Mouse (Mus musculus) C2C12 (cell line): ENCODE data around the gene 2900026A02Rik.

ENCODE experiments used
- CEBPB ChIP-seq: IDR thresholded peaks from one replicate; pipeline ENCODE4 v1.6.1; 2011; ENCODE audit warnings: low read depth, mild to moderate bottlenecking, control low read depth, moderate library complexity
- CTCF ChIP-seq: IDR thresholded peaks from one replicate; pipeline ENCODE4 v1.5.1; 2011; ENCODE audit not compliant: control insufficient read depth, insufficient read depth, insufficient read length
- MAX ChIP-seq: IDR thresholded peaks from one replicate; pipeline ENCODE4 v1.6.1; 2011; ENCODE audit warnings: mild to moderate bottlenecking, control low read depth
- MYOD1 ChIP-seq: IDR thresholded peaks from one replicate; pipeline ENCODE4 v1.6.1; 2011; ENCODE audit warnings: low read depth; ENCODE audit not compliant: control insufficient read depth, insufficient read length
- MYOG ChIP-seq: IDR thresholded peaks from one replicate; pipeline ENCODE4 v1.6.1; 2011; ENCODE audit not compliant: control insufficient read depth, insufficient read length; ENCODE audit errors: extremely low read depth
- USF1 ChIP-seq: IDR thresholded peaks from one replicate; pipeline ENCODE4 v1.6.1; 2011; ENCODE audit warnings: low read depth, mild to moderate bottlenecking, control low read depth, moderate library complexity

DNA sequence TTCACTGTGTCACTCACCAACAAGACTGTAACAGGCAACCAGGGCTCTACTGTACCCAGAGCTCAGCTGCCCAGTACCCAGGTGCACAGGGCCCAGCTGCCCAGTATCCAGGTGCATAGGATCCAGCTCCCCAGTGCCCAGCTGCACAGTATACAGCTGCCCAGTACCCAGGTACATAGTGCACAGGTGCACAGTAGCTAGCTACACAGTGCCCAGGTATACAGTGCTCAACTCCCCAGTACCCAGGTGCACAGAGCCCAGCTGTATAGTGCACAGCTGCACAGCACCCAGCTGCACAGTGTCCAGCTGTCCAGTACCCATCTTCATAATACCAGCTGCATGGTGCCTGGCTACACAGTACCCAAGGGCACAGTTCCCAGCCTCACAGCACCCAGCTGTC is 47.2 kb upstream of the 2900026A02Rik start:
- TF ChIP-seq CTCF (no peak), USF1 (no peak), MAX (no peak), MYOG (no peak), CEBPB (no peak), MYOD1 (no peak)
